ENCODE assay signal across 8 mouse cellular contexts in genomic region chr5:123245518-123245917, GRCm38 (mm10). TPM values are rescaled to one million over a fixed set of nuclear protein-coding genes. Genes with fewer than 3 reads are reported as not detected.
DNase-seq lines count a peak whose midpoint lies in the region; ATAC-seq and TF ChIP-seq lines count a peak whose summit lies in the region.

No protein-coding gene starts in this region.

- no peak overlapping the region for H3K9ac ChIP-seq in forebrain, embryonic 11.5 days (ENCODE audit: low read length)
- no peak overlapping the region for H3K9ac ChIP-seq in forebrain, embryonic 15.5 days (replicated peaks)
- no peak overlapping the region for H3K9ac ChIP-seq in liver, embryonic 13.5 days

- no peak overlapping the region for H3K27ac ChIP-seq in forebrain, embryonic 11.5 days (ENCODE audit: low read depth, low read length)
- no peak overlapping the region for H3K27ac ChIP-seq in forebrain, embryonic 15.5 days (replicated peaks)
- H3K27ac ChIP-seq in spleen, adult 2 months (ENCODE audit: insufficient read depth, low read length): no peak overlapping the region
- H3K27ac ChIP-seq in liver, embryonic 13.5 days: no peak overlapping the region

- no peak for ATAC-seq in forebrain, embryonic 11.5 days (replicated peaks; ENCODE audit: low FRiP score)
- no peak for ATAC-seq in forebrain, embryonic 15.5 days (replicated peaks)
- no peak for ATAC-seq in liver, embryonic 13.5 days (ENCODE audit: low read depth)

- H3K4me1 ChIP-seq in forebrain, embryonic 11.5 days (replicated peaks; ENCODE audit: control insufficient read depth, insufficient read depth, low read length): no peaks in the 10 kb centered on the region
- H3K4me1 ChIP-seq in forebrain, embryonic 15.5 days: no peaks in the 10 kb centered on the region
- H3K4me1 ChIP-seq in spleen, adult 2 months (ENCODE audit: control insufficient read depth, insufficient read depth, insufficient read length): no peaks in the 10 kb centered on the region
- H3K4me1 ChIP-seq in liver, embryonic 13.5 days (replicated peaks): no peaks in the 10 kb centered on the region

- no peak for TF ChIP-seq POLR2A in spleen, adult 2 months (IDR thresholded peaks at IDR 0.05; ENCODE audit: low read depth, low read length)

- WGBS in forebrain, embryonic 11.5 days: 21% methylated on average over 4 of the region's 4 CpGs
- WGBS in forebrain, embryonic 15.5 days: 20% methylated on average over 4 of the region's 4 CpGs
- WGBS in spleen, adult 2 months: 49% methylated on average over 4 of the region's 4 CpGs
- WGBS in liver, embryonic 13.5 days (ENCODE audit: insufficient replicate concordance): 31% methylated on average over 4 of the region's 4 CpGs

- H3K4me2 ChIP-seq in forebrain, embryonic 11.5 days (ENCODE audit: low read depth, low read length, severe bottlenecking): no peak overlapping the region
- H3K4me2 ChIP-seq in forebrain, embryonic 15.5 days (replicated peaks): no peak overlapping the region
- no peak overlapping the region for H3K4me2 ChIP-seq in liver, embryonic 13.5 days

- no peaks in the 10 kb centered on the region for H3K27me3 ChIP-seq in forebrain, embryonic 11.5 days (ENCODE audit: control insufficient read depth, insufficient read depth, low read length)
- no peaks in the 10 kb centered on the region for H3K27me3 ChIP-seq in forebrain, embryonic 15.5 days
- H3K27me3 ChIP-seq in spleen, adult 2 months (ENCODE audit: control insufficient read depth, insufficient read depth, low read length): no peaks in the 10 kb centered on the region
- H3K27me3 ChIP-seq in liver, embryonic 13.5 days: no peaks in the 10 kb centered on the region

- TF ChIP-seq CTCF in spleen, adult 2 months (IDR thresholded peaks at IDR 0.05; ENCODE audit: extremely low read depth, insufficient read depth, insufficient read length, insufficient replicate concordance): peak; percentile 54; the same call in 1 of the 2 replicates

- no peak overlapping the region for H3K4me3 ChIP-seq in forebrain, embryonic 11.5 days (ENCODE audit: low read depth, low read length)
- H3K4me3 ChIP-seq in forebrain, embryonic 15.5 days: no peak overlapping the region
- H3K4me3 ChIP-seq in spleen, adult 2 months (ENCODE audit: extremely low read depth, insufficient read depth, insufficient read length): no peak overlapping the region
- no peak overlapping the region for H3K4me3 ChIP-seq in liver, embryonic 13.5 days (replicated peaks)

- DNase-seq in forebrain, embryonic 11.5 days (ENCODE audit: low spot score): peak; percentile 78
- peak in 1 of 2 experiments; percentile 44 for DNase-seq in spleen, adult 2 months (ENCODE audit: low read depth in 1 of 2, low spot score in 2 of 2)
- no peak for DNase-seq in spleen, adult 12 weeks (ENCODE audit: low spot score)
- DNase-seq in cerebellum, postnatal 25 days: peak; percentile 74 to 83
- peak; percentile 60 for DNase-seq in heart, postnatal 4 days
- peak; percentile 15 for DNase-seq in liver, embryonic 13.5 days
- DNase-seq in retina, embryonic 14.5 days (ENCODE audit: low spot score): peak; percentile 85

- no peaks in the 10 kb centered on the region for H3K36me3 ChIP-seq in forebrain, embryonic 11.5 days (ENCODE audit: control insufficient read depth, insufficient read depth, low read length)
- H3K36me3 ChIP-seq in forebrain, embryonic 15.5 days: peaks cover 46% of the 10 kb centered on the region
- peaks cover 15% of the 10 kb centered on the region for H3K36me3 ChIP-seq in spleen, adult 2 months (ENCODE audit: control insufficient read depth, insufficient read depth, low read length)
- peaks cover 54% of the 10 kb centered on the region for H3K36me3 ChIP-seq in liver, embryonic 13.5 days

- no peaks in the 10 kb centered on the region for H3K9me3 ChIP-seq in forebrain, embryonic 11.5 days (ENCODE audit: control insufficient read depth, low read length)
- H3K9me3 ChIP-seq in forebrain, embryonic 15.5 days: no peaks in the 10 kb centered on the region
- H3K9me3 ChIP-seq in liver, embryonic 13.5 days (replicated peaks): no peaks in the 10 kb centered on the region

RNA-seq across cellular contexts. Expression of gene Wdr66, which starts 6.4 kb away (rescaled TPM):
- polyA plus RNA-seq in forebrain, embryonic 11.5 days (2014; fragmentation: Nextera tagmentation; extraction: Ambion mirVana): 1.1 and 1.9 TPM in 2 replicates
- 2.7 TPM in 2 replicates for polyA plus RNA-seq in forebrain, embryonic 15.5 days (2015; fragmentation: Nextera tagmentation; extraction: Ambion mirVana)
- 0.89 and 0.95 TPM in 2 replicates for polyA plus RNA-seq in spleen, adult 2 months (2012; rRNA removed)
- 1 to 10 TPM; 2.2 to 3.3 TPM for total RNA-seq in heart, postnatal 4 days (2021)
- 0.16 TPM in 1 of 2 replicates, not detected in the other for polyA plus RNA-seq in liver, embryonic 13.5 days (2015; fragmentation: Nextera tagmentation; extraction: Ambion mirVana)
